Mouse (Mus musculus) gastrocnemius, adult 18-20 months (tissue): ENCODE data around the gene Git2. TPM values are rescaled to one million over a fixed set of nuclear protein-coding genes. Genes with fewer than 3 reads are reported as not detected.

ENCODE experiments used
- DNase-seq: peaks from one replicate; pipeline ENCODE4 v3.0.0; 2021; ENCODE audit warnings: low spot score
- total RNA-seq, 2 experiments: library from RNA; stranded (reverse); gene quantifications; 2 replicates each; pipeline ENCODE4 v1.2.3; 2021

The Git2 gene
- total RNA-seq, 2 experiments from 2014 or later, result 13.3 to 16.2 TPM

GRCm38 (mm10) chr5:114764812-114765735 lies 10.2 kb downstream of the Git2 start:
- no peak for DNase-seq

- DNase-seq, result no peak
These were observed 13.3 kb downstream of the Git2 start for GRCm38 (mm10) chr5:114761980-114762379.

GRCm38 (mm10) chr5:114759536-114760090 lies 15.7 kb downstream of the Git2 start:
- no peak for DNase-seq

GRCm38 (mm10) chr5:114753384-114753783 lies 21.9 kb downstream of the Git2 start:
- no peak for DNase-seq

GRCm38 (mm10) chr5:114752397-114752796 lies 22.9 kb downstream of the Git2 start:
- no peak for DNase-seq

- no peak for DNase-seq
These were observed 25.0 kb downstream of the Git2 start for GRCm38 (mm10) chr5:114750325-114750724.

GRCm38 (mm10) chr5:114747521-114747920 lies 27.8 kb downstream of the Git2 start:
- DNase-seq, result no peak

GRCm38 (mm10) chr5:114746886-114747285 lies 28.4 kb downstream of the Git2 start:
- DNase-seq, result no peak

- no peak for DNase-seq
These were observed 29.7 kb downstream of the Git2 start for GRCm38 (mm10) chr5:114745581-114745980.

- DNase-seq, result no peak
These were observed 31.6 kb downstream of the Git2 start for GRCm38 (mm10) chr5:114743697-114744090.

- no peak for DNase-seq
These were observed 32.2 kb downstream of the Git2 start for GRCm38 (mm10) chr5:114742998-114743696.

GRCm38 (mm10) chr5:114742572-114742971 lies 32.7 kb downstream of the Git2 start:
- no peak for DNase-seq

GRCm38 (mm10) chr5:114740595-114740994 lies 34.7 kb downstream of the Git2 start:
- peak; percentile 58 for DNase-seq

- DNase-seq, result peak; percentile 77
These were observed 36.5 kb downstream of the Git2 start for GRCm38 (mm10) chr5:114738707-114739241.

GRCm38 (mm10) chr5:114737090-114737887 lies 38.0 kb downstream of the Git2 start:
- no peak for DNase-seq

- DNase-seq, result no peak
These were observed 41.7 kb downstream of the Git2 start for GRCm38 (mm10) chr5:114733606-114734005.

GRCm38 (mm10) chr5:114731969-114732368 lies 43.3 kb downstream of the Git2 start:
- no peak for DNase-seq

- DNase-seq, result no peak
These were observed 43.8 kb downstream of the Git2 start for GRCm38 (mm10) chr5:114731498-114731897.

- no peak for DNase-seq
These were observed 45.2 kb downstream of the Git2 start for GRCm38 (mm10) chr5:114730129-114730528.

- peak; percentile 55 for DNase-seq
These were observed 47.2 kb downstream of the Git2 start for GRCm38 (mm10) chr5:114728160-114728559.

GRCm38 (mm10) chr5:114722846-114723245 lies 52.5 kb downstream of the Git2 start:
- DNase-seq, result peak; percentile 70
